Mouse (Mus musculus): ENCODE results near the gene Cdc42se1.
"Not testable (repeated sequence)": the region's sequence is repeated elsewhere in the genome, so short reads cannot be mapped to it uniquely, and the experiment has no call there.

DNA sequence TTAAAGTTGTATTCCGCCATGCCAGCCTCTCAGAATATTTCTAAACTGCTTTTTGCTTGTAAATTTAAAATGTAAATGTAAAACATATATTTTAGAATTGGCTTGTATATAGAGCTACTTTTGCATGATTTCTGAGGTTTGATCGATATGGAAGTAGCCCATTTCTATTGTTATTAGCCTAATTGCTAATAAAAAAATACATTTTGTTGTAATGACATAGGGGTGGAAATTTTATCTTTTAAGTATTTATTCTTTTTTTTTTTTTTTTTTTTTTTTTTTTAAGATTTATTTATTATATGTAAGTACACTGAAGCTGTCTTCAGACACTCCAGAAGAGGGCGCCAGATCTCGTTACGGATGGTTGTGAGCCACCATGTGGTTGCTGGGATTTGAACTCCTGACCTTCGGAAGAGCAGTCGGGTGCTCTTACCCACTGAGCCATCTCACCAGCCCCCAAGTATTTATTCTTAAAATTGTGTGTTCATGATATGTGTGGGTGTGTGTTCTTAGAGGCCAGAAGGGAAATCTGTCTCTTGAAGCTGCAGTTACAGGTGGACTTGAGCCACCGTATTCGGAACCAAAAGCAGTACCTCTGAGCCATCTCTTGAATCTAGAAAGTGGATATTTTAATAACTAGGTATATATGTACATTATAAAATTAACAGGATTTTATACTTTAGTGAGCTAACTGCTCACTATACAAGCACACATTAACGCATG is 15.5 kb upstream of the Cdc42se1 start:
- TF ChIP-seq CTCF, POLR2A (IDR thresholded peaks at IDR 0.05; ENCODE audit: insufficient read depth, low read depth, low read length): not testable (repeated sequence)
